Mouse (Mus musculus) thymus, adult 18-20 months (tissue): ENCODE measurements around the gene Slc22a12.
A peak's percentile ranks its signal among the peaks of the same experiment; 100 is the strongest.

Experiments used
- DNase-seq, 2 experiments: peaks; one replicate each; pipeline ENCODE4 v3.0.0; 2022; ENCODE audit warnings: mixed read lengths in 2 of 2

The Slc22a12 gene

GRCm38 (mm10) chr19:6542367-6543034 is at the start of gene Slc22a12:
TSS of gene Slc22a12 (minus strand) at chr19:6543032.
- no peak for DNase-seq

- DNase-seq: no peak
Measured at GRCm38 (mm10) chr19:6572001-6572400, 29.2 kb upstream of the Slc22a12 start.

GRCm38 (mm10) chr19:6571476-6571875 is 28.6 kb upstream of the Slc22a12 start:
- DNase-seq: no peak

- no peak for DNase-seq
Measured at GRCm38 (mm10) chr19:6569561-6569960, 26.7 kb upstream of the Slc22a12 start.

GRCm38 (mm10) chr19:6569021-6569420 is 26.2 kb upstream of the Slc22a12 start:
- no peak for DNase-seq

GRCm38 (mm10) chr19:6566450-6566849 is 23.6 kb upstream of the Slc22a12 start:
- no peak for DNase-seq

GRCm38 (mm10) chr19:6565136-6565535 is 22.3 kb upstream of the Slc22a12 start:
- DNase-seq: no peak

- DNase-seq: no peak
Measured at GRCm38 (mm10) chr19:6560246-6560815, 17.5 kb upstream of the Slc22a12 start.

GRCm38 (mm10) chr19:6559576-6559975 is 16.7 kb upstream of the Slc22a12 start:
- no peak for DNase-seq

- no peak for DNase-seq
Measured at GRCm38 (mm10) chr19:6553819-6554582, 11.2 kb upstream of the Slc22a12 start.

- DNase-seq: no peak
Measured at GRCm38 (mm10) chr19:6553174-6553573, 10.3 kb upstream of the Slc22a12 start.

- DNase-seq: peak; percentile 21 to 40
Measured at GRCm38 (mm10) chr19:6552302-6553028, 9.6 kb upstream of the Slc22a12 start.

GRCm38 (mm10) chr19:6551215-6551614 is 8.4 kb upstream of the Slc22a12 start:
- DNase-seq: no peak

- no peak for DNase-seq
Measured at GRCm38 (mm10) chr19:6549566-6549965, 6.7 kb upstream of the Slc22a12 start.

GRCm38 (mm10) chr19:6548431-6549410 is 5.9 kb upstream of the Slc22a12 start:
- DNase-seq: no peak

- no peak for DNase-seq
Measured at GRCm38 (mm10) chr19:6547801-6548200, 5.0 kb upstream of the Slc22a12 start.

GRCm38 (mm10) chr19:6546096-6546495 is 3.3 kb upstream of the Slc22a12 start:
- no peak for DNase-seq

GRCm38 (mm10) chr19:6545481-6545880 is 2.6 kb upstream of the Slc22a12 start:
- no peak for DNase-seq

- DNase-seq: no peak
Measured at GRCm38 (mm10) chr19:6544712-6545111, 1.9 kb upstream of the Slc22a12 start.

- no peak for DNase-seq
Measured at GRCm38 (mm10) chr19:6543518-6543917, 686 bp upstream of the Slc22a12 start.

- DNase-seq: no peak
Measured at GRCm38 (mm10) chr19:6543035-6543383, 177 bp upstream of the Slc22a12 start.

- DNase-seq: no peak
Measured at GRCm38 (mm10) chr19:6541521-6541920, 1.3 kb downstream of the Slc22a12 start.
